Mouse (Mus musculus) megakaryocyte-erythroid progenitor cell, adult 5 weeks (primary cell): ENCODE data around the gene Tex12. TPM values are rescaled to one million over a fixed set of nuclear protein-coding genes. Genes with fewer than 3 reads are reported as not detected.

ENCODE experiments used
- polyA plus RNA-seq: library from polyadenylated mRNA; stranded (reverse); fragments of >175 nt; gene quantifications from 2 replicates; pipeline ENCODE4 v1.2.3, GENCODE M21; 2012

The Tex12 gene
- polyA plus RNA-seq = not detected in 2 replicates

DNA sequence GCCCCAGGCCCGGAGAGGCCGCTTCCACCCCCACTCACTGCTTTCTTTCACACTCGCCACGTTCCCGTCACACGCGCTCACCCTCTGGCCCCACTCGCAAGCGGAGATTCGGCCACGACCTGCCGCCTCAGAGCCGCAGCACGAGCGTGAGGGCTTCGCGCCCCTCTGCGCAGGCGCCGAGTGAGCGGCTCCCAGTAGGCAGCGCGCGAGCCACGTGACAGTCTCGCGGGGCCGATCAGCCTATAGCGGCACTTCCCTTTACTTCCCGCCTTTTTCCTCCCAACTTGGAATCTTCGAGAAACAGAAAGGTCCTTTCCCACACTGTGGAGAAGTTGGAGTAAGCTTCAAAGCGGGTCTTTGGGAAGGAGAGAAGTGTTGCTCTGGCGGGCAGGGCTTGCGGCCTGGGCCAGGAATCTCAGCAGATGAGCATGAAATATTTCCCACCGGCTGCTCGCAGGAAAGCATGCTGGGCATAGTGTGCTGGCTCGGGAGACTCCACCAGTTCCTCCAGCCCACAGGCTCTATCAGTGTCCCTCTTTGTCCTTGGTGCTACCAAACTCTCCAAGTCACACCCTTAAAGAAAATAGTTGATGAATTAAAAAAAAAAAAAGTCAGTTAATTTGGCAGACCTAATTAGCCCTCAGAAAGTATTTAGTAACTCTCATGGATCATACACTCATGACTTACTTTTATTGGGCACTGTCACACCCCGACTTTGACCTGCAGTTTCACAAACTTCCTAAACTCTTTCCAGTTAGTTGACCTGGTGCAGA lies at the start of gene Tex12:
TSS of gene Tex12 (minus strand) at position 181 of the 773 bp plus-strand sequence.

DNA sequence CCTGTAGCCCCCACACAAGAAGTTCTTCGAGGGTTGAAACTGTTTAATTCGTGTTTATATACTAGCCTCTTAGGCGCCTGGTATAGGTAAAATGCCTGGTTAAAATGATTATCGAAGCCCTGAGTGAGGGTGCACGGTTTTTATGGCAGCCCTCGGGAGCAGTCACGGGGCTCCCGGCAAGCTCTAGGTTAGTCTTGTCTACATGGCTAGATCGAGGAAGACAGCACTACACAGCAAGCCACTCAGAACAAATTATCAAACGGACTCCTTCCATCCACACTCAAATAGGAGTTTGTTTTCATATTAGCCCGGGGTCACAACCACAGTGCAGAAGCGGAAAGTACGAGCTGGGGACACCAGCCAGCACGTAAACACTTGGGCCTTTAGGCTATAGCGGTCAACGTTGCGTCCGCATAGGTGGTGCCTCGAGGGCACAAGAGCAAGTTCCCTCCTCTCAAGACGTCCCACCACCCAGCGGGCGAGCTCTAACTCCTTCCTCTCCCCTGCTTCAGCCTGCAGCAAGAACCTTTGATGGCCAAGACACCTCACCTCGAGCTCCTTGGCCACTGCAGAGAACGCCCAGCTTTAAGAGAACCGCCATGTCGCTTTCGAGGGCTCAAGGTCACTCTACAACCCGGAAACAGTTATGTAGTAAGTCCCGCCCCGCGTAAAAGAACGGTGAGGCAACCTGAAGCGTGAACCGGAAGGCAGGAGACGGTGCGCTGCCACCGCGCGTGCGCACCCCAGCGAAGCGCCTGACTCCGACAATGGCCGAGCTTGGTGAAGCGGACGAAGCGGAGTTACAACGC lies 42.3 kb upstream of the Tex12 start, which contains the start of the genes Sdhd and Timm8b:
TSS of gene Sdhd (minus strand) at position 624 of the 809 bp plus-strand sequence.
TSS of gene Timm8b (plus strand) at position 722 of the 809 bp plus-strand sequence.

DNA sequence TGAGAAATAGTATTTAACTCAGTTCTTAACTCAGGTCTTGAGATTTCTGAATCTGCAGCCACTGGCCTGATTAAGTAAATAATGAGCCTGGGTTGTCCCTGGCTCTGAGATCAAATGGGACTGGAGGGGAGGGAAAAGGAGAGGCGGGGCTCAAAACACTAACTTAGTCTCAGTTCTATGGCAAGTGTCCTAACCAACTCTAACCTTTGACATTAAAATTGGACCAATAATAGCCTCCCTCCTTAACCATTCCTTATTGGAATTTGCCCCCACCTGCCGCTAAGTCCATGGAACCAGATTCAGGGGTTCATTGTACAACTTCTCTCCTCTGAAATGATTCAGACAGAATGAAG lies 6.1 kb downstream of the Tex12 start, which contains the start of gene Bco2:
TSS of gene Bco2 (minus strand) at position 88 of the 353 bp plus-strand sequence.

DNA sequence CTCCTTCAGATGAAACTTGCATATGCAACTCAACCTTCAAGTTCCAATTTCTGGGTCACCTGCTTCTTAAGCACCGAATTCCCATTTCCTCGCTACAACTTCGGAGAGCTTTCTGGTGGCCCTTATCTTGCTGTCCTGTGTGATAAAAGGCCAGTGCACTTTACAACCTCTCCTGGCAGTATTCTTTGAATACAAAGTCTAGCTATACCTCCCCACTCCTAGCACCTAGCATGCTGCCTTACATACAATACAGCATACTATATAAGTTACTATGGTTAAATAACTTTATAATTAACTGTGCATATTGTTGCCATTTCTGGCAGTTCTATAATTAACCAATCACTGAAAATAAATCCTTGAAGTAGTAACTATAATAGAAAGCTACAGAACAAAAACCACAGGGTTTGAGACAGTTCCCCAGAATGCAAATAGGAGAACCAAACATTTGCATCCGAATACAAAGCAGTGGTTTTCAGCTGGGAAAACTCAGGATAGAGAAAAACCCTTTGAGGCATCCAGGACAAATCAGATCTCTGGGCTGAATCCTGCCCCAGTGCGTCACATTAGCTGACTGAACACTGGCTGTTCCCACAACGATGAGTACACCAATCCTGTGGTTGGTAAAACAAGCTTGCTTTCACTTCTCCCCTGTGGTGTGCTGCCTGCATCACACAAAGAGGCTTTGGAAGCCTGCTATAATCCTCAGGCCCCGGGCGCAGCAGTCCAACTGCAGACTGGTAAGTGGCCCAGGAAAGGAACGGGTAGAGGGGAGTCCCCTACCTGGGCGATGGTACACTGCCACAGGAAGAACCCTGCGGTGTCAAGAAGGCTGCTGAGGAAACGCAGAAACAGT lies 6.7 kb downstream of the Tex12 start, which contains the start of gene Il18:
TSS of gene Il18 (plus strand) at position 587 of the 853 bp plus-strand sequence.

DNA sequence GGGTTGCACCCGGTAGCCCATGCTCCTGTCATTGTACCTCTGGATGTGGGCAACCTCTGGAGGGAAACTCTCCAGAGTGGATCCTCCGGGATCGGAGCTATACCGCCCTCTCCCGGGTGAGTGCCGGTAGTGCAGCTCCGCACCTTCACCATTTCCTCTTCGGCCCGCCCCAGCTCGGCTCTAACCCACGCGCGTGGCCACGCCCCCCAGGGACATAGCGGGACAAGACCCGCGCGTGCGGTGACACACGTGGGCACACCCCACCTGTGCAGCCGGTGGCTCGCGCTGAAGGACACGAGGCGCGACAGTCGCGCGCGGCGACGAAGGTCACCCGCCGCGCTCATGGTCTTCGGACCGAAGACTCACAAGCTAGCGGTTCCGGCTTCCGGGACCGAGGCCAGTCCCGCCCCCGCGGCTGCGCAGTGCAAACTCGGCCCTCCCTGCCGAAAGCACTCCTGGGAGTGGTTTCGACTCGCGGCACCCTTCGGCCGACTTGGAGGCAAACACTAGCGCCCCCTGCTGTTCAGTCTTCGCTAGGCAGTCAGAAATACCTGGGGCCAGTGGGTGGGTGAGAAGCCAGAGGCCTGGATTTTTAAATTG lies 32.7 kb downstream of the Tex12 start, which contains the start of gene Pts:
TSS of gene Pts (minus strand) at position 432 of the 600 bp plus-strand sequence.

Other genes with a start within 250 kb of the Tex12 start
- 37.4 and 37.8 TPM in 2 replicates for gene Rpl10-ps3, start 216.4 kb downstream of the Tex12 start, polyA plus RNA-seq
- 0.05 TPM in 1 of 2 replicates, not detected in the other for gene Plet1, start 66.8 kb downstream of the Tex12 start, polyA plus RNA-seq
- gene Pts, start 32.6 kb downstream of the Tex12 start, polyA plus RNA-seq = 23.9 and 30.3 TPM in 2 replicates
- gene Il18, start 6.5 kb downstream of the Tex12 start, polyA plus RNA-seq = 0.87 and 1.6 TPM in 2 replicates
- 0.08 TPM in 1 of 2 replicates, not detected in the other for gene Bco2, start 6.1 kb downstream of the Tex12 start, polyA plus RNA-seq
- gene Sdhd, start 42.5 kb upstream of the Tex12 start, polyA plus RNA-seq = 26.9 and 31.4 TPM in 2 replicates
- 7.9 and 8.8 TPM in 2 replicates for gene Timm8b, start 42.6 kb upstream of the Tex12 start, polyA plus RNA-seq
- 0.15 and 0.36 TPM in 2 replicates for gene Pih1d2, start 56.0 kb upstream of the Tex12 start, polyA plus RNA-seq
- 12.1 and 18.1 TPM in 2 replicates for gene Nkapd1, start 56.1 kb upstream of the Tex12 start, polyA plus RNA-seq
- gene Dlat, start 98.5 kb upstream of the Tex12 start, polyA plus RNA-seq = 27.0 and 32.5 TPM in 2 replicates
- not detected in 2 replicates for gene Dixdc1, start 178.2 kb upstream of the Tex12 start, polyA plus RNA-seq
- 0.10 TPM in 1 of 2 replicates, not detected in the other for gene 2310030G06Rik, start 185.2 kb upstream of the Tex12 start, polyA plus RNA-seq
- gene Cryab, start 190.0 kb upstream of the Tex12 start, polyA plus RNA-seq = 0.75 and 0.82 TPM in 2 replicates
- not detected in 2 replicates for gene Hspb2, start 191.0 kb upstream of the Tex12 start, polyA plus RNA-seq
- gene Fdxacb1, start 206.9 kb upstream of the Tex12 start, polyA plus RNA-seq = 2.3 and 2.9 TPM in 2 replicates
- gene Alg9, start 213.7 kb upstream of the Tex12 start, polyA plus RNA-seq = 14.1 and 16.4 TPM in 2 replicates
- gene 1110032A03Rik, start 214.2 kb upstream of the Tex12 start, polyA plus RNA-seq = 2.3 and 2.5 TPM in 2 replicates